In genomic region chr19:44237471-44238006, GRCm38 (mm10) we compare ENCODE assay signal across 9 mouse cellular contexts. TPM values are rescaled to one million over a fixed set of nuclear protein-coding genes. Genes with fewer than 3 reads are reported as not detected.
A peak's percentile ranks its signal among the peaks of the same experiment; 100 is the strongest.
DNase-seq lines count a peak whose midpoint lies in the region; ATAC-seq lines count a peak whose summit lies in the region.
"Had no signal": no experiment of that assay in that cellular context is flagged by ENCODE, and none has a peak within 500 bp of the region (broad histone marks: within the 10 kb centered on the region; RNA-seq: fewer than 3 reads in every experiment).

No protein-coding gene starts in this region.

- 15% methylated on average over 19 of the region's 19 CpGs for WGBS in heart, embryonic 15.5 days
- 17% methylated on average over 19 of the region's 19 CpGs for WGBS in hindbrain, embryonic 15.5 days
- WGBS in midbrain, embryonic 16.5 days = 16% methylated on average over 19 of the region's 19 CpGs

- H3K36me3 ChIP-seq in heart, embryonic 15.5 days = no peaks in the 10 kb centered on the region
- H3K36me3 ChIP-seq in hindbrain, embryonic 15.5 days = no peaks in the 10 kb centered on the region
- H3K36me3 ChIP-seq in midbrain, embryonic 16.5 days (ENCODE audit: control insufficient read depth, insufficient read depth, low read length) = no peaks in the 10 kb centered on the region

- H3K27me3 ChIP-seq in heart, embryonic 15.5 days = no peaks in the 10 kb centered on the region
- no peaks in the 10 kb centered on the region for H3K27me3 ChIP-seq in hindbrain, embryonic 15.5 days
- H3K27me3 ChIP-seq in midbrain, embryonic 16.5 days (ENCODE audit: control insufficient read depth, insufficient read depth, low read depth, low read length) = no peaks in the 10 kb centered on the region

- H3K9ac ChIP-seq in heart, embryonic 15.5 days = no peak overlapping the region
- peak overlapping the region; percentile 20; the same call in 1 of the 2 replicates for H3K9ac ChIP-seq in hindbrain, embryonic 15.5 days
- H3K9ac ChIP-seq in midbrain, embryonic 16.5 days (ENCODE audit: low read depth, low read length) = no peak overlapping the region; the same call in 1 of the 2 replicates

- ATAC-seq in heart, embryonic 15.5 days (replicated peaks; ENCODE audit: insufficient number of reproducible peaks, insufficient read depth, low FRiP score, low read depth) = no peak
- peak; percentile 48; the same call in 1 of the 2 replicates for ATAC-seq in hindbrain, embryonic 15.5 days (ENCODE audit: low FRiP score, low read depth)
- ATAC-seq in midbrain, embryonic 16.5 days = peak; percentile 25

- H3K9me3 ChIP-seq in heart, embryonic 15.5 days (replicated peaks) = no peaks in the 10 kb centered on the region
- no peaks in the 10 kb centered on the region for H3K9me3 ChIP-seq in hindbrain, embryonic 15.5 days
- no peaks in the 10 kb centered on the region for H3K9me3 ChIP-seq in midbrain, embryonic 16.5 days (replicated peaks; ENCODE audit: control insufficient read depth, low read length, poor library complexity, severe bottlenecking)

- DNase-seq in heart, postnatal 10 days = no peak
- DNase-seq in embryo, embryonic 10 days (ENCODE audit: low spot score) = peak; percentile 29
- DNase-seq in gastrocnemius, postnatal 14 days = no peak
- DNase-seq in thymus, postnatal 0 days (ENCODE audit: low spot score) = no peak
- DNase-seq in gastrocnemius, postnatal 10 days = no peak

- H3K4me3 ChIP-seq in heart, embryonic 15.5 days = peak overlapping the region; percentile 37
- H3K4me3 ChIP-seq in hindbrain, embryonic 15.5 days = peak overlapping the region; percentile 33
- peak overlapping the region; percentile 24 for H3K4me3 ChIP-seq in midbrain, embryonic 16.5 days (ENCODE audit: low read depth, low read length)
- H3K4me3 ChIP-seq: myocyte had no signal

- intact Hi-C loops in heart, postnatal 10 days (cut with DNase I) = no loop called here
- intact Hi-C loops in gastrocnemius, postnatal 14 days (cut with DNase I; ENCODE audit: low total_unique reads) = loop anchor here (5.0 kb wide), 1 partner anchor 185 kb away; no protein-coding TSS in a partner anchor

- H3K27ac ChIP-seq in heart, embryonic 15.5 days = no peak overlapping the region
- peak overlapping the region; percentile 65 for H3K27ac ChIP-seq in hindbrain, embryonic 15.5 days (replicated peaks)
- H3K27ac ChIP-seq in midbrain, embryonic 16.5 days (ENCODE audit: low read length) = peak overlapping the region; percentile 51; the same call in 1 of the 2 replicates

- H3K4me2 ChIP-seq in heart, embryonic 15.5 days = peak overlapping the region; percentile 67
- peak overlapping the region; percentile 52 for H3K4me2 ChIP-seq in hindbrain, embryonic 15.5 days
- H3K4me2 ChIP-seq in midbrain, embryonic 16.5 days (ENCODE audit: low read length) = peak overlapping the region; percentile 49

- H3K4me1 ChIP-seq in heart, embryonic 15.5 days (replicated peaks) = 0 out of 2 replicates have a peak, but pooled peaks cover 2% of the 10 kb centered on the region
- 0 out of 2 replicates have a peak, but pooled peaks cover 4% of the 10 kb centered on the region for H3K4me1 ChIP-seq in hindbrain, embryonic 15.5 days (replicated peaks)
- peaks cover 2% of the 10 kb centered on the region; the same call in 1 of the 2 replicates for H3K4me1 ChIP-seq in midbrain, embryonic 16.5 days (ENCODE audit: control insufficient read depth, insufficient read depth, low read length)

RNA-seq across cellular contexts. Expression of gene Scd3, which starts 34.5 kb away (rescaled TPM):
- polyA plus RNA-seq in heart, embryonic 15.5 days (2015; fragmentation: Nextera tagmentation; extraction: Ambion mirVana) = 0.25 and 0.29 TPM in 2 replicates
- total RNA-seq in heart, postnatal 10 days (2021) = under 1 TPM; 0.14 to 0.25 TPM
- polyA plus RNA-seq in hindbrain, embryonic 15.5 days (2015; fragmentation: Nextera tagmentation; extraction: Ambion mirVana) = 5.0 and 6.7 TPM in 2 replicates
- polyA plus RNA-seq in midbrain, embryonic 16.5 days (2015; fragmentation: Nextera tagmentation; extraction: Ambion mirVana) = 6.9 and 8.1 TPM in 2 replicates
- total RNA-seq in gastrocnemius, postnatal 14 days (2021) = not detected
- 0.15 and 0.29 TPM in 2 replicates for polyA plus RNA-seq in thymus, postnatal 0 days (2015; fragmentation: Nextera tagmentation; extraction: Ambion mirVana)
- total RNA-seq in gastrocnemius, postnatal 10 days (2021) = not detected

RNA-seq across cellular contexts. Expression of gene Pkd2l1, which starts 45.3 kb away (rescaled TPM):
- polyA plus RNA-seq in heart, embryonic 15.5 days (2015; fragmentation: Nextera tagmentation; extraction: Ambion mirVana) = not detected in 2 replicates
- total RNA-seq in heart, postnatal 10 days (2021) = not detected
- 0.29 and 0.67 TPM in 2 replicates for polyA plus RNA-seq in hindbrain, embryonic 15.5 days (2015; fragmentation: Nextera tagmentation; extraction: Ambion mirVana)
- polyA plus RNA-seq in midbrain, embryonic 16.5 days (2015; fragmentation: Nextera tagmentation; extraction: Ambion mirVana) = 0.10 and 0.28 TPM in 2 replicates
- not detected for total RNA-seq in gastrocnemius, postnatal 14 days (2021)
- 0.10 and 0.16 TPM in 2 replicates for polyA plus RNA-seq in thymus, postnatal 0 days (2015; fragmentation: Nextera tagmentation; extraction: Ambion mirVana)
- not detected for total RNA-seq in gastrocnemius, postnatal 10 days (2021)
- polyA plus RNA-seq: myocyte had no signal

RNA-seq across cellular contexts. Expression of gene Scd2, which starts 55.9 kb away (rescaled TPM):
- polyA plus RNA-seq in heart, embryonic 15.5 days (2015; fragmentation: Nextera tagmentation; extraction: Ambion mirVana) = 131 and 164 TPM in 2 replicates
- 10 to 100 TPM; 30.3 to 34.6 TPM for total RNA-seq in heart, postnatal 10 days (2021)
- 288 and 295 TPM in 2 replicates for polyA plus RNA-seq in hindbrain, embryonic 15.5 days (2015; fragmentation: Nextera tagmentation; extraction: Ambion mirVana)
- 281 and 311 TPM in 2 replicates for polyA plus RNA-seq in midbrain, embryonic 16.5 days (2015; fragmentation: Nextera tagmentation; extraction: Ambion mirVana)
- total RNA-seq in gastrocnemius, postnatal 14 days (2021) = 10 to 100 TPM; 22.8 to 54.0 TPM
- 68.8 and 69.7 TPM in 2 replicates for polyA plus RNA-seq in thymus, postnatal 0 days (2015; fragmentation: Nextera tagmentation; extraction: Ambion mirVana)
- 10 to 100 TPM; 55.2 to 56.7 TPM for total RNA-seq in gastrocnemius, postnatal 10 days (2021)
